Mouse (Mus musculus) monocyte, adult 5-6 weeks (primary cell): ENCODE results near the gene Rtl8b. TPM values are rescaled to one million over a fixed set of nuclear protein-coding genes. Genes with fewer than 3 reads are reported as not detected.
A peak's percentile ranks its signal among the peaks of the same experiment; 100 is the strongest.
"Not testable (repeated sequence)": the region's sequence is repeated elsewhere in the genome, so short reads cannot be mapped to it uniquely, and the experiment has no call there.

Source experiments
- ATAC-seq: fragments of 153-309, 156-312 bp; replicated peaks from 2 replicates; pipeline ENCODE4 v1.8.0; 2017; ENCODE audit warnings: mild to moderate bottlenecking; ENCODE audit not compliant: low TSS enrichment, insufficient number of reproducible peaks, severe bottlenecking, poor library complexity, low FRiP score
- total RNA-seq: library from RNA; stranded (forward); fragments of 200-1000, 200-491, 200-594 nt; gene quantifications from 3 replicates; pipeline ENCODE4 v1.2.3, GENCODE M21; 2017

Gene Rtl8b
- total RNA-seq = 0.96 to 4.9 TPM (median 1.9 TPM) in 3 replicates

DNA sequence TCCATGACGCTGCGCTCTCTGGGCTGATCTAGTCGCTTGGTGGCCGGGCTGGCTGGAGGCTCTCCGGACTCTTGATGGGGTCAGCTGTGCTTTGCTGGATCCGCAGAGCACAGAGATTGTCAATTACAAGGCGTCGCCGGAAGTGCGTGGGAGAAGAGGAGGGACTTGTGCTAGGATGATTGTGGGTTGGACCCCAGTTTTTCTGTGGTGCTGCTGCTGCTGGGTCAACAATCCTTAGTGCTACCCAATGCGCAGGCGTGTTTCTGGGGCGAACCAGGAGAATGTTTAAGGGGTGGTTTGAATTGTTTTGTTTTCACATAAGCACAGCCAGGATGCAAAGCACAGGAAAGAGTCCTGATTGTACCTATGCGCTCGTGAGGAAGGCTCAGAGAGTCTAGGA lies at the start of gene Rtl8b:
Gene Rtl8b (minus strand): TSS at position 115 of the 400 bp plus-strand sequence.
- peak; percentile 80 for ATAC-seq

DNA sequence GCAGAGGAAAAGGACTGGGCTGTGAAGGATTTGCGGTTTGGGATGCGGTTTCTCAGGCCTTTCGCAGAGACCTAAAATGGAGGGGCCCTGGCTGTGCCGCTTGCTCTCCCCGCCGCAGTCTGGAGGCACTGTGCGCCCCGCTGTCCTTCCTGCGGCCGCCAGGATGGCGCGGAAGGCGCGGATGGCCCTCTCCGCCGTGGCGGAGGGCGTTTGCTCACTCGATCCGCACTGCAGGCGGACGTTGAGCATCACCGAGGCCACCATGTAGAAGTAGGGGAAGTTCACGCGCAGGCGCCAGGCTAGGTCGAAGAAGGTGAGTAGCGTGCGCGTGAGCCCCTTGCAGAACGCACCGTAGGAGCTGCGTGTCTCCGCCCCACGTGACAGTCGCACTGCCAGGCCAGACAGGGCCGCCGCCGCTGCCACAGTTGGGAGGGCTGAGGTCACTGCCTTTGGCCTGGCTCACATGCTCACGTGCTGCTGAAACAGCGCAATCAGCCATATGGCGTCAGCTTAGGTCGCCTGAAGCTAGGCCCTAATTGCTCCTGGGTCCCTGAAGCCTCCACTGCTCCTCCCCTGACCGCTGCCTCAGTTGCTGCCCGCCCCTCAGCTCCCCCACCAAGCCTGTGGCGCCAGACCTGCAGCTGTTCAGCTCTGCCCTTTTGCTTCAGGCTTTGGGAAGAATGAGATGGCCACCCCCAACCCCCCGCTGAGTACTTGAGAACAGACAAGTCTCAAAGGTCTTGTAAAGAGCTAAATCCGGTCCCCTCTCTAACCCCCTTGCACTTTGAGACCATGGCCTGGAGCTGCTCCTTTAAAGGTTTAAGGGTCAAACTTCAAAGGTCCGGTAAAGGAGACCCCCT lies 46.3 kb upstream of the Rtl8b start:
- no peak for ATAC-seq

DNA sequence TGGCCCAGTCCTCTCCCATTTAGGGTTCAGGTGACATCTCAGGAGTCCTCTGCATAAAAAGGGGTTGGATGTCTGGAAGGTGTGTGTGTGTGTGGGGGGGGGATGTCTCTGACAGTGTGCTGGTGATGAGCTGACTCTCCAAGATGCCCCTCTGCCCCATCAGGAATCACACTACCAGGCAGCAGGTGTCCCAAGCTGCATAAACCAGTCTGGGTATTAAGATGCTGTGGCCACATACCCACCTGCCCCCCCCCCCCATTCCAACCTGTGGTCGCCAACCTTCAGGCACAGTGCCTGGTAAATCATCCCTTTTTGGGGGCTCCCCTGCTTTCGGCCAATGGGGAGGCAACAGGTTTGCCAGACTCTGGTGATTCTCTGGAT lies 45.7 kb upstream of the Rtl8b start:
- ATAC-seq = no peak

DNA sequence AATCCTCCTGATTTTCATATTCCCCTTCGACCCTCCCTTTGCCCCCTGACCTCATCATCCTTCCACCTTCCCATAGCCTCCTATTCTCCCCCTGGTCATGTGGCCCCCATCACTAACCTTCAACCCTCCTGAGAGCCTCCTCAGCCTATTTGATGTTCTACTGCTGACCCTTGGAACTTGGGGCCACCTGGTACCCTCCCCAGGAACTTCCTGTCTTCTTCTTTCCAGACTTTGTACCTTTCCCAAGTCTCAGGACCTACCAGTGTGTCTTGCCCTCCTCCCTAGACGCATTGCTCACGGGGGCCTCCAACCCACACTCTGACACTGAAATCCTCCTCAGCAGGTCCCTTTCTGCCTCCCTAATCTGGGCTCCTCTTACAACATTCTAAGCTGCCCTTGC lies 32.5 kb upstream of the Rtl8b start:
- no peak for ATAC-seq

DNA sequence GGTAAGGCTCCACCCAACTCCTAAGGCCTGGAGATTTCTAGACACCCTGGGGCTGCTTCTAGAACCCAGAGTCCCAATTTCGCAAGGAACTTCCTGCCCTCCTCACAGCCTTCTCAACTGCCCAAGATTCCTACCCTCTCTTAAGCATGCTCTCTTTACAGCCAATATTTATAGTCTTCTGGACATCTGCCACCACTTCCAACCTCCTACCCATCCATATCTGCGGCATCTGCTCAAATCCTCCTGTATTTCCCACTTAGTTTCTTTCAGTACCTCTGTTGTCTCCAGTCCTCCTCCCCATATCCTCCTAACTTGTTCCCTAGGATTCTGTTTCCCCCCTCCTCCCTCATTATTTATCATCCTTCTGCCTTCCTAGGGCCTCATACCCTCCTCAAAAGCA lies 29.0 kb upstream of the Rtl8b start:
- no peak for ATAC-seq

GRCm38 (mm10) chrX:53694008-53694777 lies 24.0 kb upstream of the Rtl8b start:
- ATAC-seq = no peak

- ATAC-seq = no peak
Measured at GRCm38 (mm10) chrX:53693141-53693540, 22.9 kb upstream of the Rtl8b start.

DNA sequence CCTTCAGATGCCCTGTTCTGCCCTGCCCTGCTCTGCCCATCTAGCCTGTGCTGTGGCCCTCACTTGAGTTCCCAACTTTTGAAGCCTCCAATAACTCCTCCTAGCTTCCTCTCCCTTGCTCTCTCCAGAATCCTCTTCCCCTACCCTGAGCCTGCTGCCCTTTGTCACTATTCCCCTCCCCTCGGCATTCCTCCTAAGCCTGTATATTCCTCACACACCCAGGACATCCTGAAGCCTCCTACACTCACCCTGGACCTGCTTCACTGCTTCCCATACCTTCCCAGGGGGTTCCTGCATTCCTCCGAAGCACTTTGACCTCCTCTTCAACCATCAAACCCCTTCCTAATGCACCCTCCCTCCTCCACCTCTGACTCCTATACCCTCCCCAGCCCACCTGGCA lies 21.9 kb upstream of the Rtl8b start:
- ATAC-seq = no peak

GRCm38 (mm10) chrX:53684676-53685075 lies 14.5 kb upstream of the Rtl8b start:
- not testable (repeated sequence) for ATAC-seq

DNA sequence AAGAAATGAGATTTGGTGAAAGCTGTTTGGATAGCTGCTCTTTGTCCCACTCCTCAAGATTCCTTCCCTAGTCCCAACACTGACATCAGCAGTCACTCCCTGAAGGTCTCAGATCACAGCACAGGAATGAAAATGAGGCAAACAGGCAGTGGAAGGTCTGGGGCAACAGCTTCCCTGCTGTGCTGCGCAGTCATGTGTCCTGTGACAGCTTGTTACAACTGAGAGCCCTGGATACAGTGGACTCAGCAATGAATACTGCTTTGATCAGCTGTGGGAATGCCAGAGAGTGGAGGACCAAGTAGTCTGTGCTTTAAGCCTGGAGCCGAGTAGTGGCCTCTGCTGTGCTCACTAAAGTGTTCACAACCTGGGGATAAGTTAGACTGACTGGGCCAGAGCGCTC lies 12.4 kb upstream of the Rtl8b start:
- ATAC-seq = not testable (repeated sequence)

DNA sequence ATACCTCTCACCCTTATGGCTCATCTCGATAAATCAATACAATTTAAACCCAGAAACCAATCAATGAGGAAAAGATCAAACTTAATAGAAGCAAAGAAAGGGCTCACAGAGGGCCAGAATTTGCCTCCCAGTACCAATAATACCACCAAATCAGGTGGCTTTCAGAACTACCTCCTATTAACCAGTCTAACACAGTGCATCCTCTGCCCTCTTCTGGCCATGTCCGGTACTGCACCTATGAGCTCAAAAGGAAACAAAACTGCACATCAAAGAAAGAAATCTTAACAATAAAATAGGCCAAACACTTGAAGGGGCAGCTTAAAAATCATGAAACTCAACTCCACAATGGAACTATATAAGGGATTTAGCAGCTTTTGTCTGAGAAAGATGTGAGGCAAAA lies 6.7 kb upstream of the Rtl8b start:
- ATAC-seq = not testable (repeated sequence)

DNA sequence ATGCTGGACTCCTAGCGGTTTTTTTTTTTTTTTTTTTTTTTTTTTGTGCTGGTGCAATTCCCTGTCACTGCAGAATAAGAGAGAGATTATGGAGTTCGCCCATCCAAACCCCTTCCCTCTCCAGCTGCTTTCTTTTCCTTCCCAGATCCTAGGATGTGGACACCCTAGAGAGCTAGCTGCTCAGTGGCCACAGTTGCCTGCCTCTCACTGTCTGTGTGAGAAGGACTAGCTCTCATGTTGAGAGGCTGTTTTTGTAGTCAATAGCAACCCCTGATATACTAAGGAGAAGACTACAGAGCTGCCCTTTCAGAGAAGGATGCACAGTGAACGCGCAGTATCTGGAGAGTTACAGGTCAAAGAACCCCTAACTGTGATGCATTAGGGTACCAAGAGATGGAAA lies 488 bp upstream of the Rtl8b start:
- ATAC-seq = not testable (repeated sequence)

DNA sequence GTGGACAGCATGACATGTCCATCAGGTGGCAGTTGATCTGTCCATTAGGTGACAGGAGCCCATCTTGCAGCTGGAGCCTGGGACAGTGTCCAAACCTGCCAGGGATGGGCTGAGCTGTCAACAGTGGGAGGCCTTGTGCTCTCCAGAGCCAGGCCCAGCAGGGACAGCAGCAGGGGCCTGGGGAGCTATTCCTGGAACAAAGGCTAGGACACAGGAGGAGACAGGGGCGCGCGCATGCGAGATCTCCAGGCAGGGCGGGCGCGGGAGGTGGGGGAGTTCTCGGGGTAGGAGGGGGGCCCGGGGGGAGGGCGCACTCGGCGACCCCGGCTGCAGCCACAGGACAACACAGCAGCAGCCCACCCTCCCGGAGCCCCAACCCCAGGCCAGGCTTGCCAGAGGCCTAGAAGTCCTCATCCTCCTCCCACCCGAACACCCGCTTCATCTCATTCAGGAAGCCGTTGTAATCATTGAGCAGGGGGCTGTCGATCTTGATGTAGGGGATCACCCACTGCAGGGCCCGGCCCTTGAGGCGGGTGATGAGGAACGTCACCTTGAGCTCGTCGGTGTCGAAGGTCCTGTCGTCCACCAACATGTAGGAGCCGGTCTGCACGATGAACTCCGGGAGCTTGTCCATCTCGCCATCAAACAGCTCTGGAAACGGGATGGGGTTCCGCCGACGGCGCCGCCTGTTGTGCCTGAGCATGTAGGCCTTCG lies 494 bp downstream of the Rtl8b start:
- not testable (repeated sequence) for ATAC-seq

DNA sequence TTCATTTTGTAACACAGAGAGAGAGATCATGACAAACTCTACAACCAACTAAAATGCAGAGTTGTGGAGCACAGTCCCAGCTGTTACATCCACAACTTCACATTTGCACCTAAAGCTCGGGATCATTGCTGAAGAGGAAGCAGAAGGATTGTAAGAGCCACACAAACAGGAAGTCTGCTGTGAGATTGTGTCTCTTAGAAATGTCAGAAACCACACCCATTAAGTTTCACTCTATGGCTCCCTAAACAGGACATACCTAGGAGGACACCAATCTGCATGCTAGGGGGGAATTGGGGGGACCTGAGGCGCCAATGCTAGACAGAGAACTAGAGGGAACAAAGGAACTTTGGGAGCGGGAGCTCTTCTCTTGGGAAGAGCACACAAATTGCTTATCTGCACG lies 17.3 kb downstream of the Rtl8b start:
- ATAC-seq = not testable (repeated sequence)

- no peak for ATAC-seq
Measured at GRCm38 (mm10) chrX:53645885-53646284, 24.3 kb downstream of the Rtl8b start.

DNA sequence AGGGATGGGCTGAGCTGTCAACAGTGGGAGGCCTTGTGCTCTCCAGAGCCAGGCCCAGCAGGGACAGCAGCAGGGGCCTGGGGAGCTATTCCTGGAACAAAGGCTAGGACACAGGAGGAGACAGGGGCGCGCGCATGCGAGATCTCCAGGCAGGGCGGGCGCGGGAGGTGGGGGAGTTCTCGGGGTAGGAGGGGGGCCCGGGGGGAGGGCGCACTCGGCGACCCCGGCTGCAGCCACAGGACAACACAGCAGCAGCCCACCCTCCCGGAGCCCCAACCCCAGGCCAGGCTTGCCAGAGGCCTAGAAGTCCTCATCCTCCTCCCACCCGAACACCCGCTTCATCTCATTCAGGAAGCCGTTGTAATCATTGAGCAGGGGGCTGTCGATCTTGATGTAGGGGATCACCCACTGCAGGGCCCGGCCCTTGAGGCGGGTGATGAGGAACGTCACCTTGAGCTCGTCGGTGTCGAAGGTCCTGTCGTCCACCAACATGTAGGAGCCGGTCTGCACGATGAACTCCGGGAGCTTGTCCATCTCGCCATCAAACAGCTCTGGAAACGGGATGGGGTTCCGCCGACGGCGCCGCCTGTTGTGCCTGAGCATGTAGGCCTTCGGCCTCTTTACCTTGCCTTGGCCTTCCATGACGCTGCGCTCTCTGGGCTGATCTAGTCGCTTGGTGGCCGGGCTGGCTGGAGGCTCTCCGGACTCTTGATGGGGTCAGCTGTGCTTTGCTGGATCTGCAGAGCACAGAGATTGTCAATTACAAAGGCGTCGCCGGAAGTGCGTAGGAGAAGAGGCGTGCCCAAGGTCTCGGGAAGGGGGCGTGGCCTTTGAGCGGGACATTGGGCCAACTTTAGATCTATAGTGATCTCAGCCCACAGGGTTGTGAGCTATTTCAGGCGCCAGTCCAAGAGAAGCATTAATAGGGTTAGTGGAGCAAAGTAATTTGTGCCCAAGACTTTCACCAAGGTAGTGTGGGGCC lies 26.9 kb downstream of the Rtl8b start, which contains the start of gene Rtl8a:
Gene Rtl8a (minus strand): TSS at position 703 of the 982 bp plus-strand sequence.
- peak; percentile 90 for ATAC-seq

DNA sequence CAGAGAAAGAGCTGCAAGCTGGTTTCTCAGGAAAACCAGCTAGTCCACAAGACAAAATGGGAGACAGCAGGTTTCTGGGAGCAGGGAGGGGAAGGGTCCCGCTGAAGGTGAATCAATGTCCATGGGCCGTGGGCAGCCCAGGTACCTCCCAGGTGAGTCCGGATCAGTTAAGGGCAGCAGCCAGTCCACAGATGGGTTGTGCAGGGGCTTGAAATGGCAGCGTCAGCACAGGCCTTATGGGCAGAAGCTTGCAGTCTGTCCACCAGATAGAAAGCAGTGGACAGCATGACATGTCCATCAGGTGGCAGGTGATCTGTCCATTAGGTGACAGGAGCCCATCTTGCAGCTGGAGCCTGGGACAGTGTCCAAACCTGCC lies 27.6 kb downstream of the Rtl8b start:
- not testable (repeated sequence) for ATAC-seq

- ATAC-seq = not testable (repeated sequence)
Measured at GRCm38 (mm10) chrX:53638107-53638506, 32.1 kb downstream of the Rtl8b start.
